Mouse (Mus musculus) B cell, adult 62 days (primary cell): ENCODE measurements around the gene Hck. TPM values are rescaled to one million over a fixed set of nuclear protein-coding genes. Genes with fewer than 3 reads are reported as not detected.

ENCODE experiments used
- total RNA-seq: library from RNA; stranded (reverse); gene quantifications from 4 replicates; pipeline ENCODE4 v1.2.4, GENCODE M21; 2023

The Hck gene
- total RNA-seq: 123 to 143 TPM (median 132 TPM) in 4 replicates

GRCm38 (mm10) chr2:153108313-153109264 lies at the start of gene Hck:
Gene Hck, plus strand, starts transcription at chr2:153108468.

DNA sequence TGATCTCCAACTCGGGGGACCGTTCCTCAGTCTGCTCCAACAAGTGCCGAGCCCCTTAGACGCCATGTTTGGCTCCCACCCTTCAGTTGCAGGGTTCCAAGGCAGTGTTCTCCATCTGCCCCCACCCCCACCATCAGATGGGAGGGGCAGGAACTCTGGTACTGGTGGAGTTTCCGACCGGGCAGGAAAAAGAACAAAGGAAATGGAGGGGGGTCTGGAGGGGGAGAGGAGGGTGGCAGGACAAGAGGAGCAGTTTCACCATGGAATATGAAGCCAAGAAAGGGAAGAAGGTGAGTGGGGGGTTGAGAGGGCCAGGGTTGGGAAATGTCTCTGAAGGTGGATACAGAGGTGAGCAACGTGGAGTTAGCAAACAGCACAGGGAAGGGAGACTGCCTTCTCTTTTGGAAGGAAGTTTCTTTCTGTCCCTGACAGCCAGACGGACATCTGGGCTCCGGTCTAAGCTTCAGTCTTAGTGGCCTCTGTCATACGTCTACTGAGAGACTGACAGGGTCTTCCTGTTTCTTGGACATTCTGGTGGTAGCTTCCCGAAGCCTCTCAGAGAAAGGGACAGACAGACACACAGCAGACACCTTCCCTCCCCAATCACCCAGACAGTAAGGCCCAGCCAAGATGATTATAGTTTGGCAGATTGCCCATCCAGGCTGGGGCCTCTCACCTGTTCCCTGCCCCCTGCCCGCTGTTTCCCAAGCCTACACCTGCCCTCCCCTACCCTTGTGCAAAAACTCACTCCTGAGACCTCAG lies 42.3 kb upstream of the Hck start, which contains the start of gene Ccm2l:
Gene Ccm2l (plus strand): TSS at position 209 of the 762 bp plus-strand sequence.

DNA sequence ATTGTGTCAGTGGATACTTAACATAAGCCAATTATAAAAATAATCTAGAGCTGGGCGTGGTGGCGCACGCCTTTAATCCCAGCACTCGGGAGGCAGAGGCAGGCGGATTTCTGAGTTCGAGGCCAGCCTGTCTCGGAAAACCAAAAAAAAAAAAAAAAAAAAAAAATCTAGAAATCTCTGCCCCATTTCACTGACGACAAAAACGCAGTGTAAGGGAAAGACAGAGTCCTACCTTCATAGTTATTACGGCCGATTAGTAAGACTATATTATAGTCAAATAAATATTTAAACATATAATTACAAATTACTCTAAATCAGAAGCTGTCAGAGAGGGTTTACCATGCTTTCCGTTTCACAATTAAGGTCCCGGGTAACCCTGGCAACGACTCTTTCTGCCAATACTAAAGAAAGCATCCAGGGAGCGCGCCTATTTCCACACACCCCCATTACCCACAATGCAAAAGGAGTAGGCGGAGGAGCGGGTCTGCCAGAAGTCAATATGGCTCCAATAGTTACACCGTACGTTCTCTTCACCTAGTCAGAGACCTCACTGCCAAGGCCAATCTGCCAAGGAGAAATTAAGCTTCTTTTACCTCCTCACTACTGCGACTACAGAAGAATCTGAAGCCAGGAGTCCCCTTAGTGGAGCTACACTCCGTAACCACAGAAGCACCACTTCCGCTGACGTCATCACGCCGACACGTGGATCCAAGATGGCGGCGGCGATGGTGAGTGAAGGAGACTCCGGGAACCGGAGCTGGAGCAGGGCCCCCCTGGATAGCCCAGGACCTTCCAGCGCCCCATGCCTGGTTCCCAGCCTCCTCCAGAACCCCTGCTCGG lies 52.8 kb downstream of the Hck start, which contains the start of gene Tm9sf4:
Gene Tm9sf4 (plus strand): TSS at position 460 of the 840 bp plus-strand sequence.

Other genes with a start within 250 kb of the Hck start
- gene Mylk2, start 197.1 kb upstream of the Hck start, total RNA-seq: not detected in 4 replicates
- not detected in 4 replicates for gene Foxs1, start 175.3 kb upstream of the Hck start, total RNA-seq
- gene Dusp15, start 156.8 kb upstream of the Hck start, total RNA-seq: not detected in 4 replicates
- not detected in 4 replicates for gene Ttll9, start 146.0 kb upstream of the Hck start, total RNA-seq
- gene Pdrg1, start 93.0 kb upstream of the Hck start, total RNA-seq: 48.6 to 58.9 TPM (median 58.5 TPM) in 4 replicates
- gene Xkr7, start 76.6 kb upstream of the Hck start, total RNA-seq: not detected in 4 replicates
- gene Ccm2l, start 42.5 kb upstream of the Hck start, total RNA-seq: not detected in 4 replicates
- gene Tm9sf4, start 52.8 kb downstream of the Hck start, total RNA-seq: 75.6 to 97.6 TPM (median 84.2 TPM) in 4 replicates
- 13.4 to 16.4 TPM (median 15.2 TPM) in 4 replicates for gene Tspyl3, start 117.0 kb downstream of the Hck start, total RNA-seq
- gene Plagl2, start 133.0 kb downstream of the Hck start, total RNA-seq: 22.9 to 27.3 TPM (median 23.7 TPM) in 4 replicates
- gene Pofut1, start 133.1 kb downstream of the Hck start, total RNA-seq: 30.1 to 32.5 TPM (median 32.0 TPM) in 4 replicates
- 17.0 to 18.7 TPM (median 18.3 TPM) in 4 replicates for gene Kif3b, start 182.9 kb downstream of the Hck start, total RNA-seq
- 50.0 to 53.1 TPM (median 52.6 TPM) in 4 replicates for gene Asxl1, start 237.4 kb downstream of the Hck start, total RNA-seq